In genomic region chr13:97214583-97215268, GRCm38 (mm10) we compare ENCODE assay signal across 29 mouse cellular contexts. TPM values are rescaled to one million over a fixed set of nuclear protein-coding genes. Genes with fewer than 3 reads are reported as not detected.
A peak's percentile ranks its signal among the peaks of the same experiment; 100 is the strongest.
DNase-seq lines count a peak whose midpoint lies in the region; ATAC-seq and TF ChIP-seq lines count a peak whose summit lies in the region.
"Had no signal": no experiment of that assay in that cellular context is flagged by ENCODE, and none has a peak within 500 bp of the region (broad histone marks: within the 10 kb centered on the region; RNA-seq: fewer than 3 reads in every experiment).

No protein-coding gene starts in this region.

- no peaks in the 10 kb centered on the region for H3K9me3 ChIP-seq in midbrain, embryonic 12.5 days
- no peaks in the 10 kb centered on the region for H3K9me3 ChIP-seq in midbrain, postnatal 0 days (ENCODE audit: low read length)
- no peaks in the 10 kb centered on the region for H3K9me3 ChIP-seq in forebrain, embryonic 12.5 days
- H3K9me3 ChIP-seq in forebrain, postnatal 0 days (ENCODE audit: low read length): no peaks in the 10 kb centered on the region
- H3K9me3 ChIP-seq: embryonic facial prominence, embryonic 12.5 days; heart, embryonic 15.5 days; hindbrain, embryonic 15.5 days; kidney, embryonic 15.5 days; limb, embryonic 15.5 days; liver, embryonic 13.5 days had no signal

- DNase-seq in midbrain, postnatal 0 days (ENCODE audit: low spot score): no peak
- DNase-seq in forebrain, postnatal 0 days: no peak
- no peak for DNase-seq in adipocyte (ENCODE audit: low spot score)
- DNase-seq in frontal cortex, postnatal 14 days (ENCODE audit: low spot score in 2 of 2): no peak
- DNase-seq in thymus, postnatal 25 days: no peak
- DNase-seq: adrenal gland, adult 2 months; adrenal gland, postnatal 36 days; B cell, adult 2 months; cerebellum, adult 2 months; cerebellum, postnatal 25 days; gastrocnemius, postnatal 10 days; kidney, adult 11 months; kidney, postnatal 25 days; liver, embryonic 13.5 days; lung, adult 18-20 months; spleen, adult 18-20 months; thymus, adult 18-20 months; thymus, postnatal 36 days had no signal

- H3K9ac ChIP-seq in midbrain, embryonic 12.5 days (replicated peaks): no peak overlapping the region
- no peak overlapping the region for H3K9ac ChIP-seq in midbrain, postnatal 0 days (replicated peaks; ENCODE audit: low read length, poor library complexity, severe bottlenecking)
- H3K9ac ChIP-seq in forebrain, embryonic 12.5 days: no peak overlapping the region; the same call in 1 of the 2 replicates
- H3K9ac ChIP-seq in forebrain, postnatal 0 days: no peak overlapping the region
- H3K9ac ChIP-seq: embryonic facial prominence, embryonic 12.5 days; heart, embryonic 15.5 days; hindbrain, embryonic 15.5 days; kidney, embryonic 15.5 days; limb, embryonic 15.5 days; liver, embryonic 13.5 days had no signal

- no peak overlapping the region for H3K4me3 ChIP-seq in midbrain, embryonic 12.5 days
- H3K4me3 ChIP-seq in midbrain, postnatal 0 days (ENCODE audit: low read depth, low read length): no peak overlapping the region
- no peak overlapping the region for H3K4me3 ChIP-seq in forebrain, embryonic 12.5 days (replicated peaks)
- H3K4me3 ChIP-seq in forebrain, postnatal 0 days (ENCODE audit: low read depth, low read length): no peak overlapping the region
- H3K4me3 ChIP-seq: embryonic facial prominence, embryonic 12.5 days; heart, embryonic 15.5 days; hindbrain, embryonic 15.5 days; kidney, embryonic 15.5 days; left cerebral cortex, adult 2 months; limb, embryonic 15.5 days; liver, embryonic 13.5 days had no signal

- H3K36me3 ChIP-seq in midbrain, embryonic 12.5 days: no peaks in the 10 kb centered on the region
- no peaks in the 10 kb centered on the region for H3K36me3 ChIP-seq in midbrain, postnatal 0 days (ENCODE audit: insufficient read depth, low read length)
- H3K36me3 ChIP-seq in forebrain, embryonic 12.5 days (replicated peaks): no peaks in the 10 kb centered on the region
- no peaks in the 10 kb centered on the region for H3K36me3 ChIP-seq in forebrain, postnatal 0 days (ENCODE audit: insufficient read depth)
- H3K36me3 ChIP-seq: embryonic facial prominence, embryonic 12.5 days; heart, embryonic 15.5 days; hindbrain, embryonic 15.5 days; kidney, embryonic 15.5 days; limb, embryonic 15.5 days; liver, embryonic 13.5 days had no signal

- H3K27ac ChIP-seq in midbrain, embryonic 12.5 days (replicated peaks): peak overlapping the region; percentile 25; the same call in 1 of the 2 replicates
- no peak overlapping the region for H3K27ac ChIP-seq in midbrain, postnatal 0 days (ENCODE audit: low read depth, low read length)
- peak overlapping the region; percentile 68 for H3K27ac ChIP-seq in forebrain, embryonic 12.5 days
- H3K27ac ChIP-seq in forebrain, postnatal 0 days (ENCODE audit: low read depth, low read length): no peak overlapping the region
- H3K27ac ChIP-seq: embryonic facial prominence, embryonic 12.5 days; heart, embryonic 15.5 days; hindbrain, embryonic 15.5 days; kidney, embryonic 15.5 days; left cerebral cortex, adult 2 months; limb, embryonic 15.5 days; liver, embryonic 13.5 days; macrophage had no signal

- H3K4me2 ChIP-seq in midbrain, embryonic 12.5 days (replicated peaks): no peak overlapping the region
- no peak overlapping the region for H3K4me2 ChIP-seq in midbrain, postnatal 0 days (ENCODE audit: low read depth, low read length, poor library complexity, severe bottlenecking)
- no peak overlapping the region for H3K4me2 ChIP-seq in forebrain, embryonic 12.5 days
- no peak overlapping the region for H3K4me2 ChIP-seq in forebrain, postnatal 0 days (ENCODE audit: low read depth)
- H3K4me2 ChIP-seq: embryonic facial prominence, embryonic 12.5 days; heart, embryonic 15.5 days; hindbrain, embryonic 15.5 days; kidney, embryonic 15.5 days; limb, embryonic 15.5 days; liver, embryonic 13.5 days had no signal

- TF ChIP-seq CTCF in midbrain, postnatal 0 days (IDR thresholded peaks at IDR 0.05): no peak
- TF ChIP-seq CTCF in forebrain, postnatal 0 days (IDR thresholded peaks at IDR 0.05; ENCODE audit: low read depth): no peak

- peaks cover 22% of the 10 kb centered on the region for H3K4me1 ChIP-seq in midbrain, embryonic 12.5 days
- H3K4me1 ChIP-seq in midbrain, postnatal 0 days (ENCODE audit: insufficient read depth, low read length): no peaks in the 10 kb centered on the region
- H3K4me1 ChIP-seq in forebrain, embryonic 12.5 days: peaks cover 21% of the 10 kb centered on the region
- no peaks in the 10 kb centered on the region for H3K4me1 ChIP-seq in forebrain, postnatal 0 days (ENCODE audit: insufficient read depth)
- H3K4me1 ChIP-seq: heart, embryonic 15.5 days; hindbrain, embryonic 15.5 days; liver, embryonic 13.5 days had no signal

- WGBS in midbrain, embryonic 12.5 days: 53% methylated on average over 3 of the region's 3 CpGs
- 53% methylated on average over 3 of the region's 3 CpGs for WGBS in midbrain, postnatal 0 days
- 51% methylated on average over 3 of the region's 3 CpGs for WGBS in forebrain, embryonic 12.5 days
- WGBS in forebrain, postnatal 0 days: 46% methylated on average over 3 of the region's 3 CpGs

- ATAC-seq in midbrain, embryonic 12.5 days (ENCODE audit: low FRiP score, low read depth): peak; percentile 39; the same call in 1 of the 2 replicates
- no peak for ATAC-seq in midbrain, postnatal 0 days (ENCODE audit: low FRiP score)
- ATAC-seq in forebrain, embryonic 12.5 days (ENCODE audit: low FRiP score): peak; percentile 46; the same call in 1 of the 2 replicates
- ATAC-seq in forebrain, postnatal 0 days: peak; percentile 65; the same call in 1 of the 2 replicates
- ATAC-seq: inflammation-experienced regulatory T-cells, adult 6 months; lung, postnatal 0 days had no signal

- H3K27me3 ChIP-seq in midbrain, embryonic 12.5 days: no peaks in the 10 kb centered on the region
- no peaks in the 10 kb centered on the region for H3K27me3 ChIP-seq in midbrain, postnatal 0 days (ENCODE audit: insufficient read depth, low read length)
- H3K27me3 ChIP-seq in forebrain, embryonic 12.5 days: no peaks in the 10 kb centered on the region
- no peaks in the 10 kb centered on the region for H3K27me3 ChIP-seq in forebrain, postnatal 0 days (ENCODE audit: insufficient read depth, low read length)
- H3K27me3 ChIP-seq: embryonic facial prominence, embryonic 12.5 days; heart, embryonic 15.5 days; hindbrain, embryonic 15.5 days; kidney, embryonic 15.5 days; limb, embryonic 15.5 days; liver, embryonic 13.5 days had no signal

RNA-seq across cellular contexts. Expression of gene Hexb, which starts 16.6 kb away (rescaled TPM):
- 23.8 and 24.2 TPM in 2 replicates for polyA plus RNA-seq in midbrain, embryonic 12.5 days (2016; fragmentation: Nextera tagmentation; extraction: Ambion mirVana)
- total RNA-seq in midbrain, postnatal 0 days (2014; rRNA removed): 55.1 and 70.5 TPM in 2 replicates
- polyA plus RNA-seq in midbrain, postnatal 0 days (2015; fragmentation: Nextera tagmentation; extraction: Ambion mirVana): 57.7 and 59.7 TPM in 2 replicates
- 18.4 and 20.6 TPM in 2 replicates for polyA plus RNA-seq in forebrain, embryonic 12.5 days (2016; fragmentation: Nextera tagmentation; extraction: Ambion mirVana)
- total RNA-seq in forebrain, postnatal 0 days (2014; rRNA removed): 49.2 and 54.3 TPM in 2 replicates
- 49.2 and 50.6 TPM in 2 replicates for polyA plus RNA-seq in forebrain, postnatal 0 days (2015; fragmentation: Nextera tagmentation; extraction: Ambion mirVana)

RNA-seq across cellular contexts. Expression of gene Enc1, which starts 26.2 kb away (rescaled TPM):
- polyA plus RNA-seq in midbrain, embryonic 12.5 days (2016; fragmentation: Nextera tagmentation; extraction: Ambion mirVana): 21.9 and 22.0 TPM in 2 replicates
- 326 and 348 TPM in 2 replicates for total RNA-seq in midbrain, postnatal 0 days (2014; rRNA removed)
- 54.0 and 54.2 TPM in 2 replicates for polyA plus RNA-seq in midbrain, postnatal 0 days (2015; fragmentation: Nextera tagmentation; extraction: Ambion mirVana)
- polyA plus RNA-seq in forebrain, embryonic 12.5 days (2016; fragmentation: Nextera tagmentation; extraction: Ambion mirVana): 23.9 and 26.9 TPM in 2 replicates
- 423 and 513 TPM in 2 replicates for total RNA-seq in forebrain, postnatal 0 days (2014; rRNA removed)
- polyA plus RNA-seq in forebrain, postnatal 0 days (2015; fragmentation: Nextera tagmentation; extraction: Ambion mirVana): 76.8 and 80.3 TPM in 2 replicates

Comparison
In these comparisons a context has a peak if more than half of its experiments do, and no peak if none do; other contexts are left out.
1. H3K27ac ChIP-seq: peak in midbrain, embryonic 12.5 days (single experiment) and forebrain, embryonic 12.5 days (single experiment); none in midbrain, postnatal 0 days (single experiment) and forebrain, postnatal 0 days (single experiment).